Mouse (Mus musculus) cortical plate, adult 2 months (tissue): Measurements from ENCODE around the gene Gpank1.

ENCODE experiments used
- CTCF ChIP-seq: fragments of 200-500 bp; IDR thresholded peaks from 2 replicates; pipeline ENCODE4 v1.5.1; 2011; ENCODE audit warnings: mild to moderate bottlenecking, control low read depth, low read length; ENCODE audit not compliant: insufficient read depth; ENCODE audit errors: extremely low read depth
- POLR2A ChIP-seq: fragments of 200-500 bp; IDR thresholded peaks from 2 replicates; pipeline ENCODE4 v1.6.1; 2011; ENCODE audit warnings: mild to moderate bottlenecking, low read length, control low read depth; ENCODE audit not compliant: insufficient read depth; ENCODE audit errors: extremely low read depth

DNA sequence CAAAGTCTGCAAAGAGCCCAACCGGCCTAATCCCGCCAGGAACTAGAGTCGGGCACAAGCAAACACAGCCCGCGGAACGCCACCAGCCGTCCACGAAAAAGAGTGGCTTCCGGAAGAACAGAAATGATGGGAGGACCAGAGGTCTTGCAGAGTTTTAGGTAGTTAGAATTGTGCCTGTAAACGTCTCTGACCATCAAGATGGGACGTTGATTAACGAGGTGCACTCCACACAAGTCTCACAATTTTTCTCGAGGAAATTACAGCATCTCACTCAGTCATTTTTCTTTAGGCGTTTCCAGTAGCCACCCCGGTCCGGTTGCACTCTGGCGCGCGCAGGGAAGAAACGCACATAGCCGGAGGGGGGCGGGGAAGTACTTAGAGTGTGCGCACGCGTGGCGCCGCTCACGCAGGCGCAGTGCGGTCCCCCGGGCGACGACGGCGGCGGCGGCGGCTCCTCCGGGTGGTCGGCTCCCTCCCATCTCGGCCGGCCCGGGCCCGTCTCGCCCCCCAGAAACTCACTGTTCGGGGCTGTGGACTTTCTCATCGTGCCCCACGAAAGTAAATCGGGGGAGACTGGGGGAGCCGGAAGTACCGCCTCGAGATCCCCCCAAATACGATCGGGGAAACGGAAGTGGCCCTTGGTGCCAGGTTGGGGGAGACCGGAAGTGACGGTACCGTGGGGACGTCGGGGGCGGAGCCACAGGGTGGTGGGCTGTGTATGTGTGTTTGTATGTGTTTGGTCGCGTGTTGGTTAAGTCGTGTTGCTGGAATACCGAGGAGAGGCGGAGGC is 13.7 kb downstream of the Gpank1 start, which contains the start of gene Bag6:
- TF ChIP-seq POLR2A (peak; percentile 66; the same call in 1 of the 2 replicates), CTCF (no peak)
